Mouse (Mus musculus) small intestine, adult 2 months (tissue): ENCODE measurements around the gene Saal1.

Experiments
- CTCF ChIP-seq: fragments of 200-500 bp; IDR thresholded peaks from 2 replicates; pipeline ENCODE4 v1.5.1; 2012; ENCODE audit warnings: low read depth, mild to moderate bottlenecking, control low read depth, inconsistent platforms, low read length, moderate library complexity, mixed read lengths; ENCODE audit not compliant: insufficient replicate concordance, insufficient read length; ENCODE audit errors: extremely low read depth
- POLR2A ChIP-seq: fragments of 200-500 bp; IDR thresholded peaks from 2 replicates; pipeline ENCODE4 v1.6.1; 2012; ENCODE audit warnings: low read depth, mild to moderate bottlenecking, control low read depth, inconsistent platforms, low read length, moderate library complexity

- TF ChIP-seq CTCF (no peak), POLR2A (no peak)
Observed at GRCm38 (mm10) chr7:46738561-46739460, 28.3 kb upstream of the Saal1 start.
